Mouse (Mus musculus) C2C12 (cell line): Measurements from ENCODE around the gene Lrrc42.

Experiments
- CEBPB ChIP-seq: IDR thresholded peaks from one replicate; pipeline ENCODE4 v1.6.1; 2011; ENCODE audit warnings: low read depth, mild to moderate bottlenecking, control low read depth, moderate library complexity
- CTCF ChIP-seq: IDR thresholded peaks from one replicate; pipeline ENCODE4 v1.5.1; 2011; ENCODE audit not compliant: control insufficient read depth, insufficient read depth, insufficient read length
- MAX ChIP-seq: IDR thresholded peaks from one replicate; pipeline ENCODE4 v1.6.1; 2011; ENCODE audit warnings: mild to moderate bottlenecking, control low read depth
- MYOD1 ChIP-seq: IDR thresholded peaks from one replicate; pipeline ENCODE4 v1.6.1; 2011; ENCODE audit warnings: low read depth; ENCODE audit not compliant: control insufficient read depth, insufficient read length
- MYOG ChIP-seq: IDR thresholded peaks from one replicate; pipeline ENCODE4 v1.6.1; 2011; ENCODE audit not compliant: control insufficient read depth, insufficient read length; ENCODE audit errors: extremely low read depth
- USF1 ChIP-seq: IDR thresholded peaks from one replicate; pipeline ENCODE4 v1.6.1; 2011; ENCODE audit warnings: low read depth, mild to moderate bottlenecking, control low read depth, moderate library complexity

DNA sequence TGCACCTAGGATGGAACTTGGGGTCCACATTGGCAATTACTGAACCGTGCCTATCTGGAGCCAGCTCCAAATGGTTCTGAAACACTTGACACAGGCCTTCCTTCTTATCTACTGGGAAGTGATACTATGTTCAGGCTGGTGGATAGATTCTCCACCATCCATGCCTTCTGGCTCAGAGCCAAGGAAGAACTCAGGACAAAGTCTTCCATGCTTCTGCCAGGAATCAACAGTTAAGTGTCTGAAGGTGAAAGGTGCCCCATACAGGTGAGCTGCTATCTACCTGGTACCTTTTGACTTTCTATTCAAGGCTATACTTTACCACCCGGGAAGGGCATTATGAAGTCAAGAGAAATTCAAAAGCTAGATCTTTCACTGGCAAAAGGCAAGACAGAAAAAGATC is 15.1 kb downstream of the Lrrc42 start:
- TF ChIP-seq USF1 (no peak), CTCF (no peak), MYOD1 (no peak), CEBPB (no peak), MAX (no peak), MYOG (no peak)
